Mouse (Mus musculus): Measurements from ENCODE around the gene Palld. TPM values are rescaled to one million over a fixed set of nuclear protein-coding genes. Genes with fewer than 3 reads are reported as not detected.

Gene Palld
- polyA plus RNA-seq, 1 experiment from 2014 or later: 48.3 TPM

- no peaks in the 10 kb centered on the region for H3K4me1 ChIP-seq (replicated peaks; ENCODE audit: control insufficient read depth, insufficient read depth, low read length)
- no peak for DNase-seq (ENCODE audit: low spot score)
- no peaks in the 10 kb centered on the region for H3K27me3 ChIP-seq (ENCODE audit: control insufficient read depth, insufficient read depth, low read length)
- no peaks in the 10 kb centered on the region for H3K36me3 ChIP-seq (ENCODE audit: control insufficient read depth, insufficient read depth, low read length)
- H3K9me3 ChIP-seq (ENCODE audit: control insufficient read depth, low read length): no peaks in the 10 kb centered on the region
- no peak for ATAC-seq (ENCODE audit: low FRiP score)
- 75% methylated on average over 6 of the region's 6 CpGs for WGBS
- no peak overlapping the region for H3K4me3 ChIP-seq (ENCODE audit: low read depth, low read length)
- H3K4me2 ChIP-seq (replicated peaks; ENCODE audit: low read depth, low read length): no peak overlapping the region
- no peak overlapping the region for H3K27ac ChIP-seq (ENCODE audit: low read depth, low read length)
- H3K9ac ChIP-seq (ENCODE audit: low read depth, low read length): no peak overlapping the region
These were observed 373.8 kb downstream of the Palld start for GRCm38 (mm10) chr8:61528642-61529041.

- DNase-seq (ENCODE audit: low spot score) (no peak), ATAC-seq (ENCODE audit: low FRiP score) (no peak)
- 92% methylated on average over 9 of the region's 9 CpGs for WGBS
- H3K27ac ChIP-seq (ENCODE audit: low read depth, low read length): no peak overlapping the region
- no peaks in the 10 kb centered on the region for H3K27me3 ChIP-seq (ENCODE audit: control insufficient read depth, insufficient read depth, low read length)
- no peak overlapping the region for H3K9ac ChIP-seq (ENCODE audit: low read depth, low read length)
- H3K4me1 ChIP-seq (replicated peaks; ENCODE audit: control insufficient read depth, insufficient read depth, low read length): no peaks in the 10 kb centered on the region
- H3K36me3 ChIP-seq (ENCODE audit: control insufficient read depth, insufficient read depth, low read length): no peaks in the 10 kb centered on the region
- no peak overlapping the region for H3K4me3 ChIP-seq (ENCODE audit: low read depth, low read length)
- H3K4me2 ChIP-seq (replicated peaks; ENCODE audit: low read depth, low read length): no peak overlapping the region
- no peaks in the 10 kb centered on the region for H3K9me3 ChIP-seq (ENCODE audit: control insufficient read depth, low read length)
These were observed 374.3 kb downstream of the Palld start for GRCm38 (mm10) chr8:61528197-61528596.

GRCm38 (mm10) chr8:61527037-61527436 is 375.5 kb downstream of the Palld start:
- Histone ChIP-seq H3K4me1 (replicated peaks; ENCODE audit: control insufficient read depth, insufficient read depth, low read length) (no peaks in the 10 kb centered on the region), H3K36me3 (ENCODE audit: control insufficient read depth, insufficient read depth, low read length) (no peaks in the 10 kb centered on the region), H3K4me3 (ENCODE audit: low read depth, low read length) (no peak overlapping the region), H3K9ac (ENCODE audit: low read depth, low read length) (no peak overlapping the region), H3K4me2 (replicated peaks; ENCODE audit: low read depth, low read length) (no peak overlapping the region), H3K27ac (ENCODE audit: low read depth, low read length) (no peak overlapping the region), H3K9me3 (ENCODE audit: control insufficient read depth, low read length) (no peaks in the 10 kb centered on the region), H3K27me3 (ENCODE audit: control insufficient read depth, insufficient read depth, low read length) (no peaks in the 10 kb centered on the region)
- WGBS: 95% methylated on average over 14 of the region's 14 CpGs
- ATAC-seq (ENCODE audit: low FRiP score) (no peak), DNase-seq (ENCODE audit: low spot score) (no peak)

- H3K4me3 ChIP-seq (ENCODE audit: low read depth, low read length): no peak overlapping the region
- ATAC-seq (ENCODE audit: low FRiP score): no peak
- no peak overlapping the region for H3K9ac ChIP-seq (ENCODE audit: low read depth, low read length)
- H3K27me3 ChIP-seq (ENCODE audit: control insufficient read depth, insufficient read depth, low read length): no peaks in the 10 kb centered on the region
- H3K36me3 ChIP-seq (ENCODE audit: control insufficient read depth, insufficient read depth, low read length): no peaks in the 10 kb centered on the region
- H3K27ac ChIP-seq (ENCODE audit: low read depth, low read length): no peak overlapping the region
- WGBS: 24% methylated on average over 1 of the region's 1 CpGs
- no peaks in the 10 kb centered on the region for H3K9me3 ChIP-seq (ENCODE audit: control insufficient read depth, low read length)
- DNase-seq (ENCODE audit: low spot score): peak; percentile 66
- no peaks in the 10 kb centered on the region for H3K4me1 ChIP-seq (replicated peaks; ENCODE audit: control insufficient read depth, insufficient read depth, low read length)
- H3K4me2 ChIP-seq (replicated peaks; ENCODE audit: low read depth, low read length): no peak overlapping the region
These were observed 380.4 kb downstream of the Palld start for GRCm38 (mm10) chr8:61522132-61522531.

- Histone ChIP-seq H3K27me3 (ENCODE audit: control insufficient read depth, insufficient read depth, low read length) (no peaks in the 10 kb centered on the region), H3K4me1 (replicated peaks; ENCODE audit: control insufficient read depth, insufficient read depth, low read length) (no peaks in the 10 kb centered on the region), H3K27ac (ENCODE audit: low read depth, low read length) (peak overlapping the region; percentile 55; the same call in 1 of the 2 replicates), H3K36me3 (ENCODE audit: control insufficient read depth, insufficient read depth, low read length) (no peaks in the 10 kb centered on the region), H3K4me2 (replicated peaks; ENCODE audit: low read depth, low read length) (no peak overlapping the region), H3K9ac (ENCODE audit: low read depth, low read length) (no peak overlapping the region), H3K4me3 (ENCODE audit: low read depth, low read length) (no peak overlapping the region), H3K9me3 (ENCODE audit: control insufficient read depth, low read length) (no peaks in the 10 kb centered on the region)
- 74% methylated on average over 14 of the region's 14 CpGs for WGBS
- DNase-seq (ENCODE audit: low spot score): peak; percentile 27
- ATAC-seq (ENCODE audit: low FRiP score): no peak
These were observed 384.8 kb downstream of the Palld start for GRCm38 (mm10) chr8:61517502-61518185.

GRCm38 (mm10) chr8:61516745-61517501 is 385.6 kb downstream of the Palld start:
- 76% methylated on average over 8 of the region's 8 CpGs for WGBS
- DNase-seq (ENCODE audit: low spot score): peak; percentile 32
- no peaks in the 10 kb centered on the region for H3K36me3 ChIP-seq (ENCODE audit: control insufficient read depth, insufficient read depth, low read length)

GRCm38 (mm10) chr8:61515931-61516744 is 386.4 kb downstream of the Palld start:
- Histone ChIP-seq H3K9me3 (ENCODE audit: control insufficient read depth, low read length) (no peaks in the 10 kb centered on the region), H3K4me3 (ENCODE audit: low read depth, low read length) (no peak overlapping the region), H3K9ac (ENCODE audit: low read depth, low read length) (no peak overlapping the region), H3K4me1 (replicated peaks; ENCODE audit: control insufficient read depth, insufficient read depth, low read length) (no peaks in the 10 kb centered on the region), H3K36me3 (ENCODE audit: control insufficient read depth, insufficient read depth, low read length) (0 out of 2 replicates have a peak, but pooled peaks cover under 1% of the 10 kb centered on the region), H3K27ac (ENCODE audit: low read depth, low read length) (peak overlapping the region; percentile 87), H3K27me3 (ENCODE audit: control insufficient read depth, insufficient read depth, low read length) (no peaks in the 10 kb centered on the region), H3K4me2 (replicated peaks; ENCODE audit: low read depth, low read length) (no peak overlapping the region; the same call in 1 of the 2 replicates)
- peak; percentile 87 for ATAC-seq (ENCODE audit: low FRiP score)
- peak; percentile 91 for DNase-seq (ENCODE audit: low spot score)
- 33% methylated on average over 25 of the region's 25 CpGs for WGBS

More at GRCm38 (mm10) chr8:61516745-61517501, 385.6 kb downstream of the Palld start:
- peak; percentile 69 for ATAC-seq (ENCODE audit: low FRiP score)
- H3K4me3 ChIP-seq (ENCODE audit: low read depth, low read length): no peak overlapping the region
- H3K27ac ChIP-seq (ENCODE audit: low read depth, low read length): peak overlapping the region; percentile 55
- H3K9ac ChIP-seq (ENCODE audit: low read depth, low read length): no peak overlapping the region
- no peaks in the 10 kb centered on the region for H3K9me3 ChIP-seq (ENCODE audit: control insufficient read depth, low read length)
- H3K4me2 ChIP-seq (replicated peaks; ENCODE audit: low read depth, low read length): no peak overlapping the region
- no peaks in the 10 kb centered on the region for H3K4me1 ChIP-seq (replicated peaks; ENCODE audit: control insufficient read depth, insufficient read depth, low read length)
- H3K27me3 ChIP-seq (ENCODE audit: control insufficient read depth, insufficient read depth, low read length): no peaks in the 10 kb centered on the region

- 0 out of 2 replicates have a peak, but pooled peaks cover 2% of the 10 kb centered on the region for H3K36me3 ChIP-seq (ENCODE audit: control insufficient read depth, insufficient read depth, low read length)
- peak; percentile 36 for DNase-seq (ENCODE audit: low spot score)
- no peaks in the 10 kb centered on the region for H3K9me3 ChIP-seq (ENCODE audit: control insufficient read depth, low read length)
- WGBS: 70% methylated on average over 24 of the region's 24 CpGs
- H3K9ac ChIP-seq (ENCODE audit: low read depth, low read length): peak overlapping the region; percentile 23; the same call in 1 of the 2 replicates
- H3K27me3 ChIP-seq (ENCODE audit: control insufficient read depth, insufficient read depth, low read length): no peaks in the 10 kb centered on the region
- no peaks in the 10 kb centered on the region for H3K4me1 ChIP-seq (replicated peaks; ENCODE audit: control insufficient read depth, insufficient read depth, low read length)
- ATAC-seq (ENCODE audit: low FRiP score): peak; percentile 50
- no peak overlapping the region; the same call in 1 of the 2 replicates for H3K4me2 ChIP-seq (replicated peaks; ENCODE audit: low read depth, low read length)
- H3K27ac ChIP-seq (ENCODE audit: low read depth, low read length): peak overlapping the region; percentile 87
- no peak overlapping the region for H3K4me3 ChIP-seq (ENCODE audit: low read depth, low read length)
These were observed 387.2 kb downstream of the Palld start for GRCm38 (mm10) chr8:61515110-61515930.
